Mouse (Mus musculus) cortical plate, adult 2 months (tissue): ENCODE data around the gene Slc17a8. TPM values are rescaled to one million over a fixed set of nuclear protein-coding genes. Genes with fewer than 3 reads are reported as not detected.
"Not testable (repeated sequence)": the region's sequence is repeated elsewhere in the genome, so short reads cannot be mapped to it uniquely, and the experiment has no call there.

Experiments
- H3K27ac ChIP-seq: fragments of 200-500 bp; 2 replicates; pipeline ENCODE4 v1.5.1; 2012; ENCODE audit warnings: low read length, control low read depth, inconsistent platforms; ENCODE audit not compliant: insufficient read depth
- H3K4me1 ChIP-seq: fragments of 200-500 bp; 2 replicates; pipeline ENCODE4 v1.6.1; 2011; ENCODE audit warnings: low read length; ENCODE audit not compliant: control insufficient read depth, insufficient read depth
- H3K4me3 ChIP-seq: fragments of 200-500 bp; 2 replicates; pipeline ENCODE4 v1.5.1; 2011; ENCODE audit warnings: mild to moderate bottlenecking, low read length, control low read depth; ENCODE audit not compliant: insufficient read depth
- CTCF ChIP-seq: fragments of 200-500 bp; IDR thresholded peaks from 2 replicates; pipeline ENCODE4 v1.5.1; 2011; ENCODE audit warnings: mild to moderate bottlenecking, control low read depth, low read length; ENCODE audit not compliant: insufficient read depth; ENCODE audit errors: extremely low read depth
- POLR2A ChIP-seq: fragments of 200-500 bp; IDR thresholded peaks from 2 replicates; pipeline ENCODE4 v1.6.1; 2011; ENCODE audit warnings: mild to moderate bottlenecking, low read length, control low read depth; ENCODE audit not compliant: insufficient read depth; ENCODE audit errors: extremely low read depth
- polyA plus RNA-seq: library from polyadenylated mRNA; depleted of rRNA; stranded (reverse); fragments of >200 nt; gene quantifications from 2 replicates; pipeline ENCODE4 v1.2.3, GENCODE M21; 2012

The Slc17a8 gene
- polyA plus RNA-seq, 1 experiment: 1.1 TPM

DNA sequence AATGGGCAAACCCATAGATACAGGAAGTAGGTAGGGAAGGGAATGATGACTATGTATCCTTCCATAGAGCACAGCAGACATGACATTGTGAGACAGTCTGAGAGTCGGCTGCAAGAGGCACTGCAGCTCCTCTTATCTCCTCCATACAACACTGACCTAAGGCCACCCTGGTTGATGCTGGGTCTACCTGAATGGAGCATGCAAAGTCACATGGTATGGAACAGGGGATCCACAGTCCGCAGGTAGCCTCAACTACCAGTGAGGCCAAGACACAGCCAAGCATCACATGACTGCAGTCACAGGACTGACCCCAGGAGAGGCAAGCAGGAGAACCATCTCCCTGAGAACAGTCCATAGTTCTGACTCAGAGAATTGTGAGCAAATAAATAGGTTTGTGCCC lies 53.7 kb downstream of the Slc17a8 start:
- TF ChIP-seq CTCF (no peak), POLR2A (no peak)
- no peak overlapping the region for H3K4me3 ChIP-seq
- no peak overlapping the region for H3K27ac ChIP-seq
- no peaks in the 10 kb centered on the region for H3K4me1 ChIP-seq

DNA sequence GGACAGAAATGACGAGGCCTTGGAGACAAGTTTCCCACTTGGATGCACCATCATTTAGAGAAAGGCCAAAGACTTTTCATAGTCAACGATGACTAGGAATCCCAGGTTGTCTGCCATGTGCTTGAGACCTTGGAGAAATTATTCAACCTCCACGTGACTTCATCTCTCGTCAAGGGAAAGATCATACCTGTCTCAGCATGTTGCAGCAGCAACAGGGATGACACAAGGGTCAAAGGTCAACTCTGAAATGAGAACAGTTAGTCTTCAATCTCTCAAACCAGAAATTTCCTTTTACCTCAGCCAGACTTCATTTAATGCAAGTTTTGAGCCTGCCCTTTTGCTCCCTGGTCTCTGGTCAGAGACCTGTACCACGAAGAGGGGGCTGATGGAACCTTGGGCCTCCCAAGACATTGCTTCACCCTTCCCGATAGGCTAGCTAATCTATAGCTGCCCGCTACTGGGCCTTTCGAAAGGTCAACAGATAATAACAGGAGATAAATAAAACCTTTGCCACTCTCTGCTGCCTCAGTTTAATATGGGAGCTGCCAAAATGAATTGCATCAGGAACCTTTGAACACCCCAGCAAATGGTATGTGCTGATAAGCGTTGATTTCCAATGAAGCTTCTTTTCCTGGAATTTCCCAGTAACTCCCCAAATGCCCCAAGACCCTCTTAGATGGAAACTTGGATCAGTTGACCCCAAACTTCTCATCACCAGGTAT lies 55.6 kb downstream of the Slc17a8 start:
- TF ChIP-seq CTCF (no peak), POLR2A (no peak)
- Histone ChIP-seq H3K4me1 (no peaks in the 10 kb centered on the region), H3K4me3 (no peak overlapping the region), H3K27ac (no peak overlapping the region)

DNA sequence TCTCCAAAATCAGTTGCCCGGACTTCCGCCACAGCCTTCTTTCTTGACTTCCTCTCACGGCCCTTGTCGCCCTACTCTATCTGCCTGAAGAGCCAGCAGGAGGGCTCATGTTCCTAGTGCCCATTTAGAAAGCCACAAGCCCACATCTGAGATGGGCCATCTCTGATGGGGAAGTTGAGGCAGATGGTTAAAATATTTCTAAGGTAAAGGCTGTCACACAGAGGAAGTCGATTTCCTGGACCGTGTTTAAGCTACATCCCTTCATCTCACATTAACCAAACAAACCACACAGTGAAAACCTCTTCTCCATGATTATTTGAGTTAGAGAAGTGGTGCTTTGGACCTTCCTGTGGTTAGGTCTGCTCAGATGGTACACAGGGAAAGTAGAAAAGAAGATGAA lies 58.9 kb downstream of the Slc17a8 start:
- H3K4me1 ChIP-seq: no peaks in the 10 kb centered on the region
- TF ChIP-seq CTCF (no peak), POLR2A (no peak)
- no peak overlapping the region for H3K4me3 ChIP-seq
- no peak overlapping the region for H3K27ac ChIP-seq

DNA sequence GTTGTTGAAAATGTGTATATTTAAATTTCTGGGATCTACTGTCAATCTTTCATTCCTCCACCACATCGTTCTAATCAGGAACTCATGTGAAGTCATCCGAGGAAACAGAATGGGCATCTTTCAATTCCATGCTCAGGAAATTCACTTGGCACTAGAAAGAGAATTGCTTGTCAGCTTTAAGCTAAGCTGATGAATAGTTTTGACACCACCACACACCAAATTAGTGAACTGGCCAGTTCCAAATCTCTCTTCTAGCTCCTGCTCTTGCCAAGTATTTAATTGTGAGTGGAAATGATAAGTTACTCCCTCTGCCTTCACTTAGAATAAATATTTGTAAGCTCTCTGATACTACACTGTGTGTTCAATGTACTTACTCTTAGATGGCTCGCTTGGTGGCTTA lies 61.7 kb downstream of the Slc17a8 start:
- TF ChIP-seq CTCF (no peak), POLR2A (no peak)

DNA sequence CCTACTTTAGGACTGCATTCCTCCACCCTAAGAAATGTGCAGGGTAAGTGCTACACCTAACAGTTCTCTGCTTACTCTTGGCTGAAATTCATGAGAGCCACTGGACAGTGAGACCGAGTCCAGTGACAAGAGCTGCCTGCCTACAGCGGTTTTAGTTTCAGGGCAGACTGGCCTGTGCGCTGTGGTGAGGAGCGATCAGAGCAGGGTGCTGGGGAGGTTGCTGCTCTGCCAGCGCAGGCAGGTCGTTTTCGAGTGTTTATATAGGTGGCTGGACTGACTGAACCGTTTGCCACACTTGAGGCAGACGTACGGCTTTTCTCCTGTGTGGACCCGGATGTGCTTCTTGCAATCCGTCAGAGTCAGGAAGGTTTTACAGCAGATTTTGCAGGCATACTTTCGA lies 66.2 kb downstream of the Slc17a8 start:
- not testable (repeated sequence) for H3K27ac ChIP-seq, H3K4me1 ChIP-seq, H3K4me3 ChIP-seq

More for the DNA sequence above, 61.7 kb downstream of the Slc17a8 start:
- no peak overlapping the region for H3K4me3 ChIP-seq
- no peaks in the 10 kb centered on the region for H3K4me1 ChIP-seq
- H3K27ac ChIP-seq: no peak overlapping the region

DNA sequence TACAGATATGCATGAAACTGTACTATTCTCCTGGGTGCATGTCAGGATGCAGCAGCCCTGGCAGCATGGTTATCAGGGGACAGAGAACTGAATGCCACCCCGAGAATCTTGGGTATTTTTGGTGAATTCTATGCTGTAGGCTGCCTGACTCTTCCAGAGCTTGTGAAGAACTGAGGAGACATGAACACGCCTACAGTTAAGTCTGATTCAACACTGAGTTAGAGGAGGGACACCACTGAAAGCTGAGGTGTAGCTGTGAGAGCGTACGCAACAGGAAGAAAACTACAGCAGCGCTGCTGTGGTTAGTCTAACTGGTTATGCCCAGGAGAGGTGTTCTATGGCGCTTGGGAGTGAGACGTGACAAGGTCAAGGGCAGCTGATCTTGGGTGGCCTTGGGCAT lies 67.2 kb downstream of the Slc17a8 start:
- H3K27ac ChIP-seq, H3K4me3 ChIP-seq, H3K4me1 ChIP-seq: not testable (repeated sequence)

DNA sequence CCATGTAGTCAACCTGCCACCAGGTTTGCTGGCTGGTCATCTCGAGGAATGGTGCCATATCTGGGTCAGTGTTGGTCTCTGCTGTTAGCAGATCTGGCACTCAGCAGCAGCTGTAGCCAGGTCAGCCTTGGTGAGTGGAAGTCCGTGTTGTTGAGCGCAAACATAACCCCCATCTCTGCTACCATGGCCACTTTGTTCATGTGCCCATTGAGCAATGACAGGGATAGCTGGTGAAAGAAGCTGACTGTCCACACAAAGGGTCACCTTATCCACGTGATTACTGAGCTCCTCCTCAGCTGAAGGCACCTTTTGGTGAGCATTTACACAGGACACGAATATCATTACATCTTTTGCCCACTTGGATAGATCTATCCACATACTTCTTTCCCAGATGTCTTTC lies 68.0 kb downstream of the Slc17a8 start:
- Histone ChIP-seq H3K4me3 (no peak overlapping the region), H3K4me1 (peaks cover 2% of the 10 kb centered on the region), H3K27ac (no peak overlapping the region)
- TF ChIP-seq POLR2A (no peak), CTCF (no peak)

DNA sequence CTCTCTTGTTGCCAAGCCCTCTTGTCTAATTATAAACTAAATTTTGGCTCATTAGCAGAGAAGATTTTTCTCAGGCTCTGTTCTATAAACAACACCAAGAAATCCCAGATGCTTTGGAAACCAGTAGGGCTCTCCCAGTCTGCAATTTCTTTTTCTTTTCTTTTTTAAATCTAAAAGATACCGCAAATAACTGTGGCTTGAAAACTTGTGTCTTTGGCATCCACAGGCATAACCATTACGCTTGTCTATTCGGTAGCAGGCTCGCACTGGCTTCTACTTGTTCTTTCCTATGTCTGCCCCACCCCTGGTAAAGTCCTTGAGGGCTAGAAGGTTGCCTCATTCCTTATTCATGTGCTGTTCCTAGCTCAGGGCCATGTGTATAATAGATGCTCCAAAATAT lies 69.4 kb downstream of the Slc17a8 start:
- Histone ChIP-seq H3K27ac (no peak overlapping the region), H3K4me3 (no peak overlapping the region), H3K4me1 (peaks cover 2% of the 10 kb centered on the region)
- TF ChIP-seq POLR2A (no peak), CTCF (no peak)

DNA sequence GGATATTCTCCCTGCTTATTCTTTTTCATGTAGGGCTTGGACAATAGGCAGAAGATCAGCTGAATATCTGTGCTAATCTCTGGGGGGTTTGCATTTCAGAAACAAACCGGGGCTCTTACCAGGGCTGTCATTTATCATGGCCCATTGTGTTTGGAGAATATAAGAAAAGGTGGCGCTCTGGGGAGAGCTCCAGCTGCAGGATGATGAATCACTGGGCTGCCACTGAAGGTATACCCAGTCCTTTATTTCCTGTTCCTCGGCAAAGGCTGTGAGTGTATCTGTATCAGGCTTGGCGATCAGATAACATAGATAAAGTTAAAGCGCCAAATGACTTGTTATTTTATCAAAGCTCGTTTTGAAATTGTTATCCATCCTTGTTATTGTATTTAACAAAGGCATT lies 73.0 kb downstream of the Slc17a8 start:
- no peak overlapping the region for H3K27ac ChIP-seq
- peaks cover 2% of the 10 kb centered on the region for H3K4me1 ChIP-seq
- H3K4me3 ChIP-seq: no peak overlapping the region
- no peak for TF ChIP-seq POLR2A
- TF ChIP-seq CTCF: no peak

DNA sequence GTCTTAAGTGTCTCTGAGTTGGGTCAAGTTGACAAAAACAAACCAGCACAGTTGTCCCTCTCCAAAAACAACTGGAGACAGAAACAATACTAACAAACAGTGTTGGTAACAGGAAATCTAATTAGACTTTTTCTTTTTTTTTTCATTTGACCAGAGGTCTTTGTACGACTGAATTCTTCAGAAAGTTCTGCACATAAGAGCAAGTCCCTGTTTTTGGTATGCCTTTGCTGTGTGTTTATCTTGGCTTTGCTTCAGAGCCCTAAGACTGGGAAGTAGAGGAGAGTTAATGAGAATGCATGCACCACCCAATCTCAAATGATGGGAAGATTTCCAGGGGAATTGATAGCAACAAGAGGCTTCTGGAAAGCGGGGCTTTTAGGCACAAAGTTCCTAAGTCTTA lies 74.1 kb downstream of the Slc17a8 start:
- H3K27ac ChIP-seq: no peak overlapping the region
- no peak for TF ChIP-seq CTCF
- TF ChIP-seq POLR2A: no peak
- H3K4me3 ChIP-seq: no peak overlapping the region
- H3K4me1 ChIP-seq: peaks cover 2% of the 10 kb centered on the region

DNA sequence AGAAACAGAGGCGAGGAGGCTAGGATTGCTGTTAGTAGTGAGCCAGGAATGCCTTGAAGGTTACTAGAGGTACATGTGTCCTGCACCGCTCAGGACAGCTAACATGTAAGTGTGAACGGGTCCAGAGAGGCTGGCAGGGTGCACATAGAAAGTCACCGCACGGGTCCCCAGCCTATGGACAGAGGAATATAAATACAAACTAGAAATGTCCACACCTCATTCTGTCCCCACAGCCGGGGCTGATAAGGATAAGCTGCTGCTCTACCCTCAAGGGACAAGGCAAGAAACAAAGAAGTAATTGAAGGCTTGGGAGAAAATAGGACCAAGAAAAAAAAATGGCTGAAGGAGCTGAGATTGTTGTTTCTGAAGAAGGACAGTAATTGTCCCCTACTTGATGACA lies 77.2 kb downstream of the Slc17a8 start:
- H3K4me3 ChIP-seq: no peak overlapping the region
- no peaks in the 10 kb centered on the region for H3K4me1 ChIP-seq
- TF ChIP-seq CTCF: no peak
- no peak for TF ChIP-seq POLR2A
- no peak overlapping the region for H3K27ac ChIP-seq
